Mouse (Mus musculus) liver, postnatal 0 days (tissue): ENCODE measurements around the gene Gm11020. TPM values are rescaled to one million over a fixed set of nuclear protein-coding genes. Genes with fewer than 3 reads are reported as not detected.
"Not testable (repeated sequence)": the region's sequence is repeated elsewhere in the genome, so short reads cannot be mapped to it uniquely, and the experiment has no call there.

ENCODE experiments used
- ATAC-seq: fragments of 200-750 bp; cut with Nextera tagmentation; 2 replicates; pipeline ENCODE4 v1.8.0; 2017; ENCODE audit warnings: mild to moderate bottlenecking, moderate library complexity
- DNase-seq: peaks from one replicate; pipeline ENCODE4 v3.0.0-alpha.2; 2016
- H3K27ac ChIP-seq: fragments of 300-500 bp; sonication (generic); 2 replicates; pipeline ENCODE4 v1.5.1; 2014; ENCODE audit warnings: antibody characterized with exemption, moderate library complexity, mild to moderate bottlenecking, low read depth
- H3K27me3 ChIP-seq: fragments of 300-500 bp; sonication (generic); 2 replicates; pipeline ENCODE4 v1.6.1; 2014; ENCODE audit warnings: low read length, control low read depth, mixed read lengths; ENCODE audit not compliant: insufficient read depth
- H3K36me3 ChIP-seq: fragments of 300-500 bp; sonication (generic); replicated peaks from 2 replicates; pipeline ENCODE4 v1.6.1; 2014; ENCODE audit warnings: mild to moderate bottlenecking, control low read depth, low read length, moderate library complexity, mixed read lengths; ENCODE audit not compliant: insufficient read depth
- H3K4me1 ChIP-seq: fragments of 300-500 bp; sonication (generic); 2 replicates; pipeline ENCODE4 v1.6.1; 2014; ENCODE audit warnings: antibody characterized with exemption, mild to moderate bottlenecking, control low read depth; ENCODE audit not compliant: insufficient read depth
- H3K4me2 ChIP-seq: fragments of 300-500 bp; sonication (generic); 2 replicates; pipeline ENCODE4 v1.6.1; 2014; ENCODE audit warnings: low read depth, mild to moderate bottlenecking, low read length, moderate library complexity, mixed read lengths
- H3K4me3 ChIP-seq: fragments of 300-500 bp; sonication (generic); 2 replicates; pipeline ENCODE4 v1.5.1; 2014; ENCODE audit warnings: low read depth, low read length
- H3K9ac ChIP-seq: fragments of 300-500 bp; sonication (generic); replicated peaks from 2 replicates; pipeline ENCODE4 v1.6.1; 2014; ENCODE audit warnings: mild to moderate bottlenecking, moderate library complexity
- H3K9me3 ChIP-seq: fragments of 300-500 bp; sonication (generic); 2 replicates; pipeline ENCODE4 v1.6.1; 2016; ENCODE audit warnings: mild to moderate bottlenecking, control low read depth, low read length, mixed read lengths
- CTCF ChIP-seq: sonication (generic); IDR thresholded peaks from 2 replicates; pipeline ENCODE4 v1.5.1; 2016; ENCODE audit warnings: antibody characterized with exemption, low read depth
- EP300 ChIP-seq: IDR thresholded peaks from 2 replicates; pipeline ENCODE4 v1.6.1; 2016; ENCODE audit warnings: antibody characterized with exemption, low read depth, mild to moderate bottlenecking
- WGBS: fragments of 180-500 bp; shearing (Covaris S2); extraction: QIAGEN DNeasy Blood & Tissue Kit; methylation state at CpG from one replicate; pipeline ENCODE4 v1.1.7; 2014; ENCODE audit not compliant: insufficient replicate concordance; 5-methylcytosine and 5-hydroxymethylcytosine counted together
- polyA plus RNA-seq: library from polyadenylated mRNA; unstranded; fragments of >200 nt; fragmentation: Nextera tagmentation; extraction: Ambion mirVana; gene quantifications from 2 replicates; pipeline ENCODE4 v1.2.1, GENCODE M21; 2015

Gene Gm11020
- polyA plus RNA-seq, 1 experiment from 2014 or later = not detected

DNA sequence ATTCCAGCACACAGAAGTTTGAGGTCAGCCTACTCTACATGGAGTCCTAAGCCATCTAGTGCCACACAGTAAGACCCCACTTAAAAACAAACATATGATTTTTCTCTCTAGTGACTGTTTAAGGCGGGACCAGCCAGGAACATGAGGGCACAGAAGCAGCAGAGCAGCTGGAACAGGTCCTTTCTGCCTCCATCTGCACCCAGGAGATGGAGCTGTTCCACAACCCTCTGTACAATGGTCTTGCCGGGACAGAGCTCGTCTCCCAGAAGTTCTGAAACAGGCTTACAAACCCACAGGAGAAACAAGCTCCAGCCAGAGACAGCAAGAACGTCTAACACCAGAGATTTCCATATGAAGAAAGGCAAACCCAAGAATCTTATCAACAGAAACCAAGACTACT is 8.1 kb upstream of the Gm11020 start:
- H3K9me3 ChIP-seq = no peaks in the 10 kb centered on the region
- H3K9ac ChIP-seq = no peak overlapping the region
- ATAC-seq = no peak
- no peaks in the 10 kb centered on the region for H3K4me1 ChIP-seq
- no peak overlapping the region for H3K4me2 ChIP-seq
- 53% methylated on average over 4 of the region's 4 CpGs for WGBS
- TF ChIP-seq EP300 (no peak), CTCF (peak; percentile 46)
- H3K27me3 ChIP-seq = no peaks in the 10 kb centered on the region
- DNase-seq = no peak
- H3K4me3 ChIP-seq = no peak overlapping the region
- no peaks in the 10 kb centered on the region for H3K36me3 ChIP-seq
- H3K27ac ChIP-seq = no peak overlapping the region

DNA sequence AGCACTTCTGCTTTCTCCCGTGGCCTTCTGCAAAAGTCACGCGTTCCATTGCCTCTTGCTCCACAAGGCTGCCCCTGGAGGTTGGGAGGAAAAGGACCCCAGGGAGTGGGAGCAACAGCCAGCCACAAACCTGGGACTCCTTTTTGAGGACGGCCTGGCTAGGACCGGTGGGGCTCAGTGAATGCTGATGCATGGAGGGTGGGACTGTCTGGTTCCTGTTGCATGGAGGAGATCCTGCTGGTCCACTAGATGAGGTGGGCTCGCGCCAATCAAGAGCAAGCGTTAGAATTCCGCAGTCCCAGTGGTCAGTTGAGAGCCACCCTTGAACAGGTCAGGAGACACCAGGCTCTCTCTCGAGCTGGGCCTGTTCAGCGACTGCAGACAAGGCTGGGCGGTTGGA is 563 bp downstream of the Gm11020 start, which contains the start of gene Cmtm2b:
TSS of gene Cmtm2b (plus strand) at position 301 of the 400 bp plus-strand sequence.
- not testable (repeated sequence) for H3K27me3 ChIP-seq, H3K27ac ChIP-seq, H3K36me3 ChIP-seq, H3K4me1 ChIP-seq, DNase-seq, H3K4me2 ChIP-seq, H3K4me3 ChIP-seq, ATAC-seq, H3K9me3 ChIP-seq, H3K9ac ChIP-seq
- 86% methylated on average over 12 of the region's 12 CpGs for WGBS

- Histone ChIP-seq H3K4me1 (0 out of 2 replicates have a peak, but pooled peaks cover 2% of the 10 kb centered on the region), H3K27me3 (no peaks in the 10 kb centered on the region), H3K4me3 (no peak overlapping the region), H3K9me3 (no peaks in the 10 kb centered on the region), H3K9ac (no peak overlapping the region), H3K4me2 (no peak overlapping the region), H3K27ac (no peak overlapping the region), H3K36me3 (no peaks in the 10 kb centered on the region)
- 45% methylated on average over 5 of the region's 5 CpGs for WGBS
- TF ChIP-seq CTCF (no peak), EP300 (no peak)
- DNase-seq (no peak), ATAC-seq (no peak)
Measured at GRCm38 (mm10) chr8:104332665-104333631, 11.6 kb downstream of the Gm11020 start.

DNA sequence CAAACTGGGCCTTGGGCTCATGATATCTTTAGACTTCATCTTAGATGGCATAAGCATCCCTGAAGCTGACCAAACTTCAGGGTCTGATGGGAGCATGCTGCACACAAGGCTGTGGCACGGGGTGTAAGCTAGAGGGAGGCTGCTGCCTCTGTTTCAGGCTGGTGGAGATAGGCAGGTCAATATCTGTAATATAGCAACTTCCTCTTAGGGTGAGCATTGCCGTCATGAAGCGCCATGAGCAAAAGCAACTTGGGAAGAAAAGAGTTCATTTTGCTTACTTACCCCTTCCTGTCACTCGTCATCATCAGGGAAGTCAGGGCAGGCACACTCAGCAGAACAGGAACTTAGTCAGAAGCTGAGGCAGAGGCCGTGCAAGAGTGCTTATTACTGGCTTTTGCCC is 12.4 kb downstream of the Gm11020 start:
- Histone ChIP-seq H3K9me3 (no peaks in the 10 kb centered on the region), H3K27ac (peak overlapping the region; percentile 24; the same call in 1 of the 2 replicates), H3K4me2 (no peak overlapping the region), H3K27me3 (no peaks in the 10 kb centered on the region), H3K36me3 (no peaks in the 10 kb centered on the region), H3K4me3 (no peak overlapping the region), H3K9ac (no peak overlapping the region), H3K4me1 (0 out of 2 replicates have a peak, but pooled peaks cover 2% of the 10 kb centered on the region)
- TF ChIP-seq CTCF (no peak), EP300 (no peak)
- WGBS = 28% methylated on average over 5 of the region's 5 CpGs
- peak; percentile 59 for ATAC-seq
- DNase-seq = no peak

DNA sequence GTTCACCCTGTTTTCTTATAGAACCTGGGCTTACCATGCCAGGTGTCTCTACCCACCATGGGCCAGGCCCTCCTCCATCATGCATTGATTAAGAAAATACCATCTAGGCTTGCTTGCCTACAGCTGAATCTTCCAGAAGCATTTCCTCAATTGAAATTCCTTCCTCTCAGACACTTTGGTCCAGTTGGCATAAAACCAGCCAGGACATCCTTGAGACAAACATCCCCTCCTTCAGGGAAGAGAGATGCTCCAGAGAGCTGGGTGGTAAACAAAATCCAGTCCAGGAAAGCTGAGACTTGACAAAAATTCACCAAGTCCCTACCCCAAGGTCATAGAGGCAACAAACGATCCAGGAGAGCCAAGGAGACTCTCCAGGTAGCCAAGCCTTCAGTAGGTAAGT is 12.8 kb downstream of the Gm11020 start:
- Histone ChIP-seq H3K4me2 (no peak overlapping the region), H3K27me3 (no peaks in the 10 kb centered on the region), H3K9ac (no peak overlapping the region), H3K27ac (no peak overlapping the region), H3K9me3 (no peaks in the 10 kb centered on the region), H3K36me3 (no peaks in the 10 kb centered on the region), H3K4me3 (no peak overlapping the region), H3K4me1 (0 out of 2 replicates have a peak, but pooled peaks cover 2% of the 10 kb centered on the region)
- ATAC-seq (no peak), DNase-seq (no peak)
- WGBS = 87% methylated on average over 1 of the region's 1 CpGs
- TF ChIP-seq EP300 (no peak), CTCF (no peak)

GRCm38 (mm10) chr8:104336806-104337205 is 15.4 kb downstream of the Gm11020 start:
- H3K36me3 ChIP-seq = no peaks in the 10 kb centered on the region
- DNase-seq (no peak), ATAC-seq (no peak)
- no peak overlapping the region for H3K4me3 ChIP-seq
- no peak overlapping the region for H3K4me2 ChIP-seq
- no peaks in the 10 kb centered on the region for H3K27me3 ChIP-seq
- H3K9ac ChIP-seq = no peak overlapping the region
- TF ChIP-seq EP300 (no peak), CTCF (no peak)
- peaks cover 5% of the 10 kb centered on the region; the same call in 1 of the 2 replicates for H3K4me1 ChIP-seq
- 88% methylated on average over 1 of the region's 1 CpGs for WGBS
- no peaks in the 10 kb centered on the region for H3K9me3 ChIP-seq
- no peak overlapping the region for H3K27ac ChIP-seq
